Mouse (Mus musculus): Measurements from ENCODE around the gene Krt7. TPM values are rescaled to one million over a fixed set of nuclear protein-coding genes. Genes with fewer than 3 reads are reported as not detected.

Gene Krt7
- total and polyA plus RNA-seq, 3 experiments, result 0.55 to 2.5 (median 0.81) TPM

GRCm38 (mm10) chr15:101469093-101469492 lies 58.2 kb downstream of the Krt7 start:
- dilution Hi-C loops (cut with MboI; ENCODE audit: extremely low pct_ligation_motif_present, extremely low pct_unique_long_range_greater_than_20kb, low sequenced_read_pairs), result no loop called here
- no peak overlapping the region for H3K4me3 ChIP-seq (replicated peaks in 1 of 3; ENCODE audit: low read depth in 2 of 3, low read length in 2 of 3, poor library complexity in 1 of 3)

GRCm38 (mm10) chr15:101472952-101473528 lies 62.2 kb downstream of the Krt7 start, which contains the start of gene Krt86:
TSS of gene Krt86 (plus strand) at chr15:101473478.
- Histone ChIP-seq H3K4me1 (ENCODE audit: control insufficient read depth in 1 of 2, insufficient read depth in 2 of 2) (no peaks in the 10 kb centered on the region), H3K9me3 (replicated peaks; ENCODE audit: low read length) (no peaks in the 10 kb centered on the region), H3K27me3 (replicated peaks) (peaks cover 76% of the 10 kb centered on the region), H3K4me3 (replicated peaks in 1 of 3; ENCODE audit: low read depth in 2 of 3, low read length in 2 of 3, poor library complexity in 1 of 3) (no peak within 1 kb of the TSS), H3K36me3 (replicated peaks in 1 of 2; ENCODE audit: control insufficient read depth in 1 of 2, insufficient read depth in 1 of 2, low read length in 1 of 2) (no peaks in the 10 kb centered on the region), H3K27ac (ENCODE audit: insufficient read depth, low read depth) (no peak within 1 kb of the TSS), H3K4me2 (ENCODE audit: insufficient read depth, low read depth, poor library complexity, severe bottlenecking) (no peak within 1 kb of the TSS), H3K9ac (ENCODE audit: insufficient read depth, low read depth) (no peak within 1 kb of the TSS), H3K79me2 (replicated peaks; ENCODE audit: control insufficient read depth, extremely low read depth, insufficient read depth, poor library complexity, severe bottlenecking) (no peaks in the 10 kb centered on the region)
- in situ Hi-C loops (cut with MboI; ENCODE audit: low pct_ligation_motif_present, low pct_unique_long_range_greater_than_20kb, low sequenced_read_pairs), result no loop called here
- DNase-seq (ENCODE audit: extremely low read depth), result peak; percentile 39
- TF ChIP-seq HCFC1 (IDR thresholded peaks at IDR 0.05; ENCODE audit: low read depth, low read length) (no peak), MXI1 (IDR thresholded peaks at IDR 0.05; ENCODE audit: low read depth, low read length) (0 out of 2 replicates have a peak, but pooled peaks have one; percentile 26), ZNF384 (IDR thresholded peaks at IDR 0.05; ENCODE audit: low read depth, low read length) (peak; percentile 57)
- dilution Hi-C loops (cut with MboI; ENCODE audit: extremely low pct_ligation_motif_present, extremely low pct_unique_long_range_greater_than_20kb, low sequenced_read_pairs), result no loop called here

More at GRCm38 (mm10) chr15:101469093-101469492, 58.2 kb downstream of the Krt7 start:
- Histone ChIP-seq H3K36me3 (replicated peaks in 1 of 2; ENCODE audit: control insufficient read depth in 1 of 2, insufficient read depth in 1 of 2, low read length in 1 of 2) (no peaks in the 10 kb centered on the region), H3K9me3 (replicated peaks; ENCODE audit: low read length) (no peaks in the 10 kb centered on the region), H3K27ac (ENCODE audit: insufficient read depth, low read depth) (no peak overlapping the region), H3K4me2 (ENCODE audit: insufficient read depth, low read depth, poor library complexity, severe bottlenecking) (no peak overlapping the region), H3K9ac (ENCODE audit: insufficient read depth, low read depth) (no peak overlapping the region), H3K79me2 (replicated peaks; ENCODE audit: control insufficient read depth, extremely low read depth, insufficient read depth, poor library complexity, severe bottlenecking) (no peaks in the 10 kb centered on the region), H3K4me1 (ENCODE audit: control insufficient read depth in 1 of 2, insufficient read depth in 2 of 2) (no peaks in the 10 kb centered on the region), H3K27me3 (replicated peaks) (peaks cover 79% of the 10 kb centered on the region)
- no peak for DNase-seq (ENCODE audit: extremely low read depth)
- TF ChIP-seq PAX5 (IDR thresholded peaks at IDR 0.05; ENCODE audit: low read length), result no peak
- no peak for TF ChIP-seq IRF4 (IDR thresholded peaks at IDR 0.05; ENCODE audit: low read depth, low read length)
- TF ChIP-seq MAFK (IDR thresholded peaks at IDR 0.05; ENCODE audit: insufficient replicate concordance, low read length), result no peak
- no peak for TF ChIP-seq ZKSCAN1 (IDR thresholded peaks at IDR 0.05; ENCODE audit: borderline replicate concordance, low read depth, low read length)
- TF ChIP-seq HCFC1 (IDR thresholded peaks at IDR 0.05; ENCODE audit: low read depth, low read length), result no peak
- TF ChIP-seq SIN3A (IDR thresholded peaks at IDR 0.05; ENCODE audit: low read length), result no peak
- in situ Hi-C loops (cut with MboI; ENCODE audit: low pct_ligation_motif_present, low pct_unique_long_range_greater_than_20kb, low sequenced_read_pairs), result no loop called here

GRCm38 (mm10) chr15:101479007-101479665 lies 68.3 kb downstream of the Krt7 start:
- H3K9me3 ChIP-seq (replicated peaks; ENCODE audit: low read length), result no peaks in the 10 kb centered on the region
- H3K27me3 ChIP-seq (replicated peaks), result peaks cover 87% of the 10 kb centered on the region
- no peak overlapping the region; the same call in 1 of the 2 replicates for H3K4me2 ChIP-seq (ENCODE audit: insufficient read depth, low read depth, poor library complexity, severe bottlenecking)
- no peak for DNase-seq (ENCODE audit: extremely low read depth)
- no peaks in the 10 kb centered on the region for H3K4me1 ChIP-seq (ENCODE audit: control insufficient read depth in 1 of 2, insufficient read depth in 2 of 2)
- H3K4me3 ChIP-seq (replicated peaks in 1 of 3; ENCODE audit: low read depth in 2 of 3, low read length in 2 of 3, poor library complexity in 1 of 3), result no peak overlapping the region
- no peak overlapping the region for H3K9ac ChIP-seq (ENCODE audit: insufficient read depth, low read depth)
- dilution Hi-C loops (cut with MboI; ENCODE audit: extremely low pct_ligation_motif_present, extremely low pct_unique_long_range_greater_than_20kb, low sequenced_read_pairs), result no loop called here
- no peak for TF ChIP-seq UBTF (IDR thresholded peaks at IDR 0.05; ENCODE audit: low read depth, low read length)
- TF ChIP-seq ZNF384 (IDR thresholded peaks at IDR 0.05; ENCODE audit: low read depth, low read length), result no peak
- peak; percentile 12 for TF ChIP-seq RAD21 (IDR thresholded peaks at IDR 0.05; ENCODE audit: low read depth, low read length)
- peak in 1 of 2 experiments; percentile 64; a peak in 2 of 4 replicates for TF ChIP-seq CTCF (conservative IDR thresholded peaks at IDR 0.05 in 1 of 2, IDR thresholded peaks at IDR 0.05 in 1 of 2; ENCODE audit: low read depth in 2 of 2, low read length in 2 of 2)
- no peak for TF ChIP-seq NRF1 (IDR thresholded peaks at IDR 0.05; ENCODE audit: low read depth, low read length)
- TF ChIP-seq SMC3 (IDR thresholded peaks at IDR 0.05; ENCODE audit: low read depth, low read length), result peak; percentile 37
- no peaks in the 10 kb centered on the region for H3K36me3 ChIP-seq (replicated peaks in 1 of 2; ENCODE audit: control insufficient read depth in 1 of 2, insufficient read depth in 1 of 2, low read length in 1 of 2)
- H3K27ac ChIP-seq (ENCODE audit: insufficient read depth, low read depth), result no peak overlapping the region
- no peaks in the 10 kb centered on the region for H3K79me2 ChIP-seq (replicated peaks; ENCODE audit: control insufficient read depth, extremely low read depth, insufficient read depth, poor library complexity, severe bottlenecking)
- in situ Hi-C loops (cut with MboI; ENCODE audit: low pct_ligation_motif_present, low pct_unique_long_range_greater_than_20kb, low sequenced_read_pairs), result no loop called here
